Mouse (Mus musculus) heart, adult 2 months (tissue): ENCODE data around the gene Masp1. TPM values are rescaled to one million over a fixed set of nuclear protein-coding genes. Genes with fewer than 3 reads are reported as not detected.

ENCODE experiments used
- DNase-seq, 2 experiments: peaks; one replicate each; pipeline ENCODE4 v3.0.0; 2021
- H3K27ac ChIP-seq: fragments of 200-600 bp; 2 replicates; pipeline ENCODE4 v1.8.1; 2022
- H3K27me3 ChIP-seq: fragments of 200-500 bp; 2 replicates; pipeline ENCODE4 v1.6.1; 2012; ENCODE audit warnings: mild to moderate bottlenecking, low read length, inconsistent platforms, mixed read lengths; ENCODE audit not compliant: control insufficient read depth, insufficient read depth
- H3K36me3 ChIP-seq: fragments of 200-500 bp; 2 replicates; pipeline ENCODE4 v1.6.1; 2012; ENCODE audit warnings: low read length, inconsistent platforms; ENCODE audit not compliant: control insufficient read depth, insufficient read depth
- H3K4me1 ChIP-seq: fragments of 200-500 bp; 2 replicates; pipeline ENCODE4 v1.6.1; 2011; ENCODE audit warnings: low read length; ENCODE audit not compliant: control insufficient read depth, insufficient read depth
- H3K4me3 ChIP-seq: fragments of 200-600 bp; 2 replicates; pipeline ENCODE4 v1.8.1; 2022
- H3K79me2 ChIP-seq: fragments of 200-500 bp; replicated peaks from 2 replicates; pipeline ENCODE4 v1.6.1; 2012; ENCODE audit warnings: mild to moderate bottlenecking, inconsistent platforms, low read length, moderate library complexity, mixed read lengths; ENCODE audit not compliant: control insufficient read depth, insufficient read depth
- H3K9ac ChIP-seq: fragments of 200-500 bp; 2 replicates; pipeline ENCODE4 v1.6.1; 2012; ENCODE audit warnings: low read depth, mild to moderate bottlenecking, control low read depth, inconsistent platforms, low read length, mixed read lengths
- CTCF ChIP-seq: fragments of 200-600 bp; IDR thresholded peaks from 2 replicates; pipeline ENCODE4 v1.8.1; 2022; ENCODE audit warnings: antibody characterized with exemption, mild to moderate bottlenecking, moderate library complexity
- EP300 ChIP-seq: fragments of 200-500 bp; IDR thresholded peaks from 2 replicates; pipeline ENCODE4 v1.6.1; 2011; ENCODE audit warnings: low read depth, low read length, control low read depth; ENCODE audit not compliant: insufficient read depth
- POLR2A ChIP-seq: fragments of 200-500 bp; IDR thresholded peaks from 2 replicates; pipeline ENCODE4 v1.6.1; 2011; ENCODE audit warnings: mild to moderate bottlenecking, low read depth, low read length, control low read depth; ENCODE audit not compliant: insufficient read depth
- WGBS: fragments of 180-500 bp; shearing (Covaris S2); methylation state at CpG from one replicate; pipeline ENCODE4 v1.1.7; 2018; 5-methylcytosine and 5-hydroxymethylcytosine counted together
- intact Hi-C: fragments of 180-260 bp; cut with DNase I; formaldehyde crosslinking; loops from one replicate; pipeline ENCODE4 v1.15.1; 2025
- polyA plus RNA-seq: library from polyadenylated mRNA; depleted of rRNA; stranded (reverse); fragments of >200 nt; gene quantifications from 2 replicates; pipeline ENCODE4 v1.2.3, GENCODE M21; 2012
- total RNA-seq, 2 experiments: library from RNA; stranded (reverse); gene quantifications; 2 replicates each; pipeline ENCODE4 v1.2.3; 2021

Gene Masp1
- total and polyA plus RNA-seq, 3 experiments, result 10.3 to 15.8 (median 15.4) TPM

GRCm38 (mm10) chr16:23550981-23551582 is 30.5 kb upstream of the Masp1 start:
- no peak overlapping the region for H3K9ac ChIP-seq
- intact Hi-C loops, result loop anchor here (1.0 to 2.0 kb wide), 3 partner anchors 98 to 402 kb away; no protein-coding TSS in a partner anchor
- 82% methylated on average over 18 of the region's 18 CpGs for WGBS

GRCm38 (mm10) chr16:23550346-23550980 is 29.8 kb upstream of the Masp1 start:
- intact Hi-C loops, result loop anchor here (1.0 to 2.0 kb wide), 3 partner anchors 98 to 403 kb away; no protein-coding TSS in a partner anchor
- Histone ChIP-seq H3K27ac (no peak overlapping the region), H3K36me3 (no peaks in the 10 kb centered on the region), H3K4me1 (no peaks in the 10 kb centered on the region), H3K4me3 (no peak overlapping the region), H3K27me3 (no peaks in the 10 kb centered on the region), H3K79me2 (no peaks in the 10 kb centered on the region), H3K9ac (no peak overlapping the region)
- TF ChIP-seq EP300 (peak; percentile 80; the same call in 1 of the 2 replicates), CTCF (peak; percentile 87), POLR2A (no peak)
- WGBS, result 40% methylated on average over 8 of the region's 8 CpGs
- DNase-seq, result peak; percentile 46 to 56

More at GRCm38 (mm10) chr16:23550981-23551582, 30.5 kb upstream of the Masp1 start:
- DNase-seq, result no peak
- H3K36me3 ChIP-seq, result no peaks in the 10 kb centered on the region
- H3K79me2 ChIP-seq, result no peaks in the 10 kb centered on the region
- H3K27ac ChIP-seq, result no peak overlapping the region
- TF ChIP-seq CTCF, result no peak
- TF ChIP-seq POLR2A, result no peak
- TF ChIP-seq EP300, result no peak
- H3K4me3 ChIP-seq, result no peak overlapping the region
- H3K4me1 ChIP-seq, result no peaks in the 10 kb centered on the region
- no peaks in the 10 kb centered on the region for H3K27me3 ChIP-seq

DNA sequence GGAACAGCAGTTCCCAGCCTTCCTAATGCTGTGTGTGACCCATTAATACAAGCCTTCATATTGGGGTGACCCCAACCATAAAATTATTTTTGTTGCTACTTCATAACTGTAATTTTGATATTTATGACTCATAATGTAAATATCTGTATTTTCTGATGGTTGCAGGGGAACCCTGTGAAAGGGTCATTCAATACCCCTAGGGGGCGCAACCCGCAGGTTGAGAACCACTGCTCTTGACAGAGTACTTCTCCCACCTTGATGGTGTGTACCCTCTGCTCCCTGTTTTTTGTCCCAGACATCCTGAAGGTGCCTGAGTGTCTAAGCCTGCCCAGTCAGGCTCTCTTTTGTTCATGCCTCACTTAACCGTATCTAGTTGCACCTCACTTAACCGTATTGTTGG is 27.2 kb upstream of the Masp1 start:
- H3K4me3 ChIP-seq, result no peak overlapping the region
- H3K36me3 ChIP-seq, result no peaks in the 10 kb centered on the region
- 90% methylated on average over 4 of the region's 4 CpGs for WGBS
- H3K27me3 ChIP-seq, result no peaks in the 10 kb centered on the region
- H3K27ac ChIP-seq, result no peak overlapping the region
- H3K4me1 ChIP-seq, result no peaks in the 10 kb centered on the region
- no peak for TF ChIP-seq POLR2A
- peak; percentile 45 for TF ChIP-seq CTCF
- TF ChIP-seq EP300, result no peak
- no peak for DNase-seq
- intact Hi-C loops, result no loop called here
- no peak overlapping the region for H3K9ac ChIP-seq
- no peaks in the 10 kb centered on the region for H3K79me2 ChIP-seq

- Histone ChIP-seq H3K27me3 (no peaks in the 10 kb centered on the region), H3K79me2 (no peaks in the 10 kb centered on the region), H3K36me3 (no peaks in the 10 kb centered on the region), H3K9ac (no peak overlapping the region), H3K27ac (no peak overlapping the region), H3K4me3 (no peak overlapping the region), H3K4me1 (no peaks in the 10 kb centered on the region)
- intact Hi-C loops, result no loop called here
- no peak for TF ChIP-seq EP300
- TF ChIP-seq POLR2A, result no peak
- no peak for TF ChIP-seq CTCF
- 57% methylated on average over 7 of the region's 7 CpGs for WGBS
- DNase-seq, result no peak
These were observed 23.7 kb upstream of the Masp1 start for GRCm38 (mm10) chr16:23544361-23544760.

DNA sequence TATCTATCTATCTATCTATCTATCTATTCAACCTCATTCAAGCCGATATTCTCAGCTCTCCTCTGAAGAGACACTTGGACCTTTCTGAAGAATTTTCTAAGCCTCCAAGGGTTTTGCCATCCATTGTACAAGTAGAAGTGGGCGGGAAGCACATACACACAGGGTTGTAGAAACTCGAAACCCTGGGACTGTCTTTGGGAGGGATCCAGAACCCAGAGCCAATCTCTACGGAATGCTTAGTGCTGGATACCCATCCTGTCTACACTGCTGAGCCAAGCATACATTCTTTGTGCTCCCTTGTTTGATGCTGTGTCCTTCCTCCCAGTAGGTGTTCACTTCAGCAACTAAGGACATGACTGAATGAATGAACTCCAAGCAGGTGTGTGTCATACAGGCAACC is 22.3 kb upstream of the Masp1 start:
- DNase-seq, result no peak

GRCm38 (mm10) chr16:23541046-23541445 is 20.4 kb upstream of the Masp1 start:
- Histone ChIP-seq H3K79me2 (no peaks in the 10 kb centered on the region), H3K9ac (no peak overlapping the region), H3K36me3 (no peaks in the 10 kb centered on the region), H3K27me3 (no peaks in the 10 kb centered on the region), H3K27ac (no peak overlapping the region), H3K4me3 (no peak overlapping the region), H3K4me1 (no peaks in the 10 kb centered on the region)
- WGBS, result 41% methylated on average over 4 of the region's 4 CpGs
- no peak for DNase-seq
- TF ChIP-seq POLR2A (no peak), EP300 (no peak), CTCF (no peak)
- intact Hi-C loops, result no loop called here

More for the DNA sequence above, 22.3 kb upstream of the Masp1 start:
- Histone ChIP-seq H3K27ac (no peak overlapping the region), H3K27me3 (no peaks in the 10 kb centered on the region), H3K4me3 (no peak overlapping the region), H3K36me3 (no peaks in the 10 kb centered on the region), H3K9ac (no peak overlapping the region), H3K79me2 (no peaks in the 10 kb centered on the region), H3K4me1 (no peaks in the 10 kb centered on the region)
- WGBS, result 54% methylated on average over 4 of the region's 4 CpGs
- intact Hi-C loops, result no loop called here
- TF ChIP-seq POLR2A, result no peak
- TF ChIP-seq EP300, result no peak
- no peak for TF ChIP-seq CTCF
